Mouse (Mus musculus) kidney, embryonic 16.5 days (tissue): ENCODE results near the gene Nod2. TPM values are rescaled to one million over a fixed set of nuclear protein-coding genes. Genes with fewer than 3 reads are reported as not detected.

Experiments
- ATAC-seq: fragments of 200-750 bp; cut with Nextera tagmentation; 2 replicates; pipeline ENCODE4 v1.8.0; 2017; ENCODE audit warnings: moderate TSS enrichment; ENCODE audit not compliant: low FRiP score, low TSS enrichment
- H3K27ac ChIP-seq: fragments of 300-500 bp; sonication (generic); 2 replicates; pipeline ENCODE4 v1.5.1; 2014; ENCODE audit warnings: low read length
- H3K27me3 ChIP-seq: fragments of 300-500 bp; sonication (generic); 2 replicates; pipeline ENCODE4 v1.6.1; 2014; ENCODE audit warnings: low read length, control low read depth, mixed read lengths; ENCODE audit not compliant: insufficient read depth
- H3K36me3 ChIP-seq: fragments of 300-500 bp; sonication (generic); 2 replicates; pipeline ENCODE4 v1.6.1; 2014; ENCODE audit warnings: low read length, control low read depth, mixed read lengths; ENCODE audit not compliant: insufficient read depth
- H3K4me1 ChIP-seq: fragments of 300-500 bp; sonication (generic); 2 replicates; pipeline ENCODE4 v1.6.1; 2014; ENCODE audit warnings: low read length, control low read depth, mixed read lengths; ENCODE audit not compliant: insufficient read depth
- H3K4me2 ChIP-seq: fragments of 300-500 bp; sonication (generic); replicated peaks from 2 replicates; pipeline ENCODE4 v1.6.1; 2014; ENCODE audit warnings: low read depth, low read length
- H3K4me3 ChIP-seq: fragments of 300-500 bp; sonication (generic); 2 replicates; pipeline ENCODE4 v1.5.1; 2014; ENCODE audit warnings: mild to moderate bottlenecking, low read length
- H3K9ac ChIP-seq: fragments of 300-500 bp; sonication (generic); replicated peaks from 2 replicates; pipeline ENCODE4 v1.6.1; 2014; ENCODE audit warnings: low read length
- H3K9me3 ChIP-seq: fragments of 300-500 bp; sonication (generic); 2 replicates; pipeline ENCODE4 v1.6.1; 2016; ENCODE audit warnings: low read length, control low read depth
- WGBS: fragments of 180-500 bp; shearing (Covaris S2); extraction: QIAGEN DNeasy Blood & Tissue Kit; methylation state at CpG from one replicate; pipeline ENCODE4 v1.1.7; 2014; 5-methylcytosine and 5-hydroxymethylcytosine counted together
- polyA plus RNA-seq: library from polyadenylated mRNA; unstranded; fragments of >200 nt; fragmentation: Nextera tagmentation; extraction: Ambion mirVana; gene quantifications from 2 replicates; pipeline ENCODE4 v1.2.1, GENCODE M21; 2015

Nod2 gene
- polyA plus RNA-seq, 1 experiment from 2014 or later, result 0.32 TPM

GRCm38 (mm10) chr8:88698048-88698447 is 50.9 kb downstream of the Nod2 start:
- ATAC-seq, result no peak
- Histone ChIP-seq H3K4me3 (peak overlapping the region; percentile 75), H3K9me3 (no peaks in the 10 kb centered on the region), H3K4me2 (peak overlapping the region; percentile 80), H3K27me3 (no peaks in the 10 kb centered on the region), H3K4me1 (peaks cover 10% of the 10 kb centered on the region), H3K36me3 (no peaks in the 10 kb centered on the region), H3K9ac (peak overlapping the region; percentile 77; the same call in 1 of the 2 replicates), H3K27ac (no peak overlapping the region)
- 34% methylated on average over 2 of the region's 2 CpGs for WGBS

GRCm38 (mm10) chr8:88701611-88702010 is 54.5 kb downstream of the Nod2 start:
- Histone ChIP-seq H3K4me3 (no peak overlapping the region), H3K36me3 (no peaks in the 10 kb centered on the region), H3K4me2 (no peak overlapping the region), H3K9ac (no peak overlapping the region), H3K27ac (no peak overlapping the region), H3K4me1 (peaks cover 6% of the 10 kb centered on the region), H3K27me3 (no peaks in the 10 kb centered on the region), H3K9me3 (no peaks in the 10 kb centered on the region)
- 19% methylated on average over 2 of the region's 2 CpGs for WGBS
- ATAC-seq, result no peak

- Histone ChIP-seq H3K27ac (no peak overlapping the region), H3K9ac (no peak overlapping the region), H3K4me2 (no peak overlapping the region), H3K27me3 (no peaks in the 10 kb centered on the region), H3K4me1 (peaks cover 3% of the 10 kb centered on the region), H3K9me3 (no peaks in the 10 kb centered on the region), H3K4me3 (no peak overlapping the region), H3K36me3 (no peaks in the 10 kb centered on the region)
- no peak for ATAC-seq
- WGBS, result 92% methylated on average over 3 of the region's 3 CpGs
These were observed 55.7 kb downstream of the Nod2 start for GRCm38 (mm10) chr8:88702816-88703215.

- H3K4me1 ChIP-seq, result no peaks in the 10 kb centered on the region
- no peaks in the 10 kb centered on the region for H3K9me3 ChIP-seq
- H3K27ac ChIP-seq, result no peak overlapping the region
- WGBS, result 96% methylated on average over 2 of the region's 2 CpGs
- ATAC-seq, result no peak
- H3K27me3 ChIP-seq, result no peaks in the 10 kb centered on the region
- no peak overlapping the region for H3K4me3 ChIP-seq
- no peak overlapping the region for H3K9ac ChIP-seq
- no peak overlapping the region for H3K4me2 ChIP-seq
- 0 out of 2 replicates have a peak, but pooled peaks cover 12% of the 10 kb centered on the region for H3K36me3 ChIP-seq
These were observed 76.3 kb downstream of the Nod2 start for GRCm38 (mm10) chr8:88723256-88723963.

Other genes starting within 250 kb of the Nod2 start
- 66.5 and 66.9 TPM in 2 replicates for gene Nkd1, start 126.0 kb upstream of the Nod2 start, polyA plus RNA-seq
- gene Snx20, start 11.2 kb upstream of the Nod2 start, polyA plus RNA-seq, result 1.9 TPM in 2 replicates
- gene Cyld, start 49.7 kb downstream of the Nod2 start, polyA plus RNA-seq, result 13.1 and 15.2 TPM in 2 replicates